Mouse (Mus musculus): Measurements from ENCODE around the gene Wfdc13.

GRCm38 (mm10) chr2:164676916-164677685 is 7.8 kb upstream of the Wfdc13 start:
- TF ChIP-seq CTCF (IDR thresholded peaks at IDR 0.05; ENCODE audit: low read depth, low read length) (no peak), POLR2A (IDR thresholded peaks at IDR 0.05; ENCODE audit: extremely low read depth, insufficient read depth, low read length) (no peak)
